Mouse (Mus musculus): ENCODE measurements at regions not wholly inside any gene's neighbourhood (a gene's known extent, or its start where the extent isn't known, plus 50 kb on each side); places are given as distances from the start of the nearest gene placed in this dataset.

DNA sequence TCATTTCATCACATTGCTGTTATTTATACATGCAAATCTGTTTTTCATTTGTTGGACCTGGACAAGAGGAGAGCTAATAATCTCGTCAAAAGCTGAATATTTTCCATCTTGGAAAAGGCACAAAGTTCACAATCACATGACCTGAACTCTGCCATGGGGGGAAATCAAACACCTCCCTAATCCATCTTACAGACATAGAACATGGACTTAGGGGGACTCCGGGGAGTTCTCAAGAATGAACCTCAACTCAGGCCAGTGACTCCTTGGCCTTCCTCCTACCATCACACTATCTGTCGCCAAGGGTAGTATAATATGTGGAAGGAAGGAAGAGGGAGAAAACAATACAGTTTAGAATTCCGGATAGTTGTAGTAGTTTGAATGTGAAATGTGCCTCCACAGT, 602.1 kb downstream of the Ebf1 start:
- WGBS: 88% methylated on average over 4 of the region's 4 CpGs
- Histone ChIP-seq H3K27ac (replicated peaks) (no peak overlapping the region), H3K4me1 (replicated peaks) (no peaks in the 10 kb centered on the region), H3K9me3 (no peaks in the 10 kb centered on the region), H3K4me2 (no peak overlapping the region), H3K9ac (no peak overlapping the region), H3K27me3 (no peaks in the 10 kb centered on the region), H3K36me3 (no peaks in the 10 kb centered on the region), H3K4me3 (no peak overlapping the region)
- ATAC-seq (ENCODE audit: low FRiP score, low read depth): no peak

DNA sequence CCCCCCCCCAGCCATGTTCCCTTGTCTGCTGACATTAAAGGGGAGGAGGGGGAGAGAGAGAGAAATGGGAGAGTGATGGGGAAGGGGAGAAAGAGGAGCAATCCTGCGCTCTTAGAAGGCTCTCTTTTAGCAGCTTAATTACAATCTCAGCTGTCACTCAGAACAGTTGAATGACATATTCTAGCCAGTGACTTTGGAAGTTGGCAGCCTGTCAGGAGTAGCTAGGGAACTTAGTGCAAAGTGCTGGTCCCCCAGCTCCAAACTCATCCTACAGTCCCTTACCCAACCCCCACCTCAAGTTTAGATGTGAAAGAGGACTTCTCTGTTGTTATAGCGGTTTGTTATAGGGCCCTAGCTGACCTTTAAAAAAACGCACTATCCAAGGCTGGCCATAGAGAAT, 604.9 kb downstream of the Ebf1 start:
- Histone ChIP-seq H3K4me2 (no peak overlapping the region), H3K27ac (replicated peaks) (no peak overlapping the region), H3K9ac (no peak overlapping the region), H3K4me1 (replicated peaks) (no peaks in the 10 kb centered on the region), H3K9me3 (no peaks in the 10 kb centered on the region), H3K27me3 (no peaks in the 10 kb centered on the region), H3K36me3 (no peaks in the 10 kb centered on the region), H3K4me3 (no peak overlapping the region)
- 73% methylated on average over 3 of the region's 3 CpGs for WGBS
- no peak for ATAC-seq (ENCODE audit: low FRiP score, low read depth)

DNA sequence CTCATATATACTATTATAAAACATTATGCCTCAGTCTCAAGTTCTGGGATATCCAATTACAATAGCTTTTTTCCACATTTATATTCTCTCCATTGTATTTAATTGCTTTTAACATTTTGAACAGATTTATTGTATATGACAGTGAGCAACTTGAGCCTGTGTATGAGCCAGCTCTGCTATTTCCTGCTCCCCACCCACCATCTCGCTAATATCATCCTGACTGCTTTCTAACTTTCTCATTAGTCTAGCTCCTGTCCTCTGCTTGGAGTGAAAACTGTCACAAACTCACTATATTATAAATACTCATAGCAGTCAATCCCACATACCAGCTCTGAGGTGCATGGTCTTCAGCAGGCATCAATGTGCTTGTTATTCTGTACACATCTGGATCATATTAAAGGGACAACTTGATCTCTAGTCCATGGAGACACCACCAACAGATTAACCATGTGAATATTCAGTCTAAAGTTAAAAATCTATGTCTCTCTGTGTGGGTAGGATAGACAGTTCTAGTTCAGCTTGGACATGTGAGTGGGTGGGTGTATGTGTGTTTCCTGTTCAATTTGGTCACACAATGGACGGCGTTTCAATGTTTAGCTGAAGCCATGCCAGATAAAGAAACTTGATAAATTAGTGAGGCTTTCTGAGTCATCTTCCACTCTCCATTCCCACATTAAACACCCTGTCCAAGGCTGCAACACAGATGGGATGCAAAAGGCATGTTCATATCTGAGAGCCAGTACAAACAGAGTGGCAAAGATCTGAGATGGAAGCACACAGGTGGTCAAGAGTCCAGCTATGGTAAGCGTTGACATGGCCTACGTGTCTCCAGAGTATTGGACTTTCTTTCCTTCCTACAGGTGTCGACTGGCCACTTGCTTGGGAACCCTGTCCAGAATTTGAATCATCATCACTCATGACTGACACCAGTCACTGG, 616.1 kb upstream of the Clint1 start:
- Histone ChIP-seq H3K27me3 (no peaks in the 10 kb centered on the region), H3K9me3 (no peaks in the 10 kb centered on the region), H3K4me2 (no peak overlapping the region), H3K9ac (no peak overlapping the region), H3K36me3 (no peaks in the 10 kb centered on the region), H3K4me3 (no peak overlapping the region), H3K4me1 (replicated peaks) (0 out of 2 replicates have a peak, but pooled peaks cover 4% of the 10 kb centered on the region), H3K27ac (replicated peaks) (no peak overlapping the region)
- 87% methylated on average over 6 of the region's 6 CpGs for WGBS
- no peak for ATAC-seq (ENCODE audit: low FRiP score, low read depth)

DNA sequence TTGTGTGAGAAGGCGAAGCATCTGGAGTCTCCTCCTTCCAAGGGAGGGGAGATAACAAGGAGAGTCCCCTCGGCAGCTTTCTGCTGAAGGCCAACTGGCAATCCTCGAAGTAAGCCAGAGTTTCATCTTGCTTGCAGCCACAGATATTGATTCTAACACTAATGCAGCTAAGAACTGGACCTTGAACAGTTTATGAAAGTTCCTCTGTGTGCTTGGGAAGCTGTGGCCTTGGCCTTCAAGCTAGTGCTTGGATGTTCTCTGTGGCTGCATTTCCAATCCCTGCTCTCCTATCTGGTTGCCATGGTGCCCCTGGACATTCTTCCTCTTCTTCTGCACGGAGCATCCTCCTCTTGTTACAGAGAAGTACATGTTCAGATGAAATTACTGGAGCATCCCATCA, 614.8 kb upstream of the Clint1 start:
- Histone ChIP-seq H3K9me3 (no peaks in the 10 kb centered on the region), H3K4me1 (replicated peaks) (0 out of 2 replicates have a peak, but pooled peaks cover 4% of the 10 kb centered on the region), H3K4me3 (no peak overlapping the region), H3K4me2 (no peak overlapping the region), H3K36me3 (no peaks in the 10 kb centered on the region), H3K9ac (no peak overlapping the region), H3K27ac (replicated peaks) (no peak overlapping the region), H3K27me3 (no peaks in the 10 kb centered on the region)
- WGBS: 73% methylated on average over 4 of the region's 4 CpGs
- ATAC-seq (ENCODE audit: low FRiP score, low read depth): no peak

DNA sequence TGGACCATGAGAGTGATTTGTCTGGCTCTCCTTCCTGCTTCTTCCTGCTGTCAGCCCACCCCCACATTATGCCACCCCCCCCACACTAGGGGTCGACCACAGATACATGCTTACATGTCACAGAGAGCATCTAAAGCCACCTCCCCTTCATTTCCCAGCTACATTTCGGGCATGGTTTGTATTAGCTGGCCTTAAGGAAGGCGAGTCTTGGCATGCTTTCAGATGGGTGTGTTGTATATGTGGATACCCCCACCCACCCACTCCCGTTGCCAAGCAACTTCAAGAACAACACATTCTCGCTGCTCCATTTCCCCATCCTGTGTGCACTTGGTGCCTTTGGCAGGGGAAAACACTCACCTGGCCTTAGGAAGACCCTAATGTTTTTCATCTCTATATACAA, 612.8 kb upstream of the Clint1 start:
- Histone ChIP-seq H3K4me3 (no peak overlapping the region), H3K27me3 (no peaks in the 10 kb centered on the region), H3K36me3 (no peaks in the 10 kb centered on the region), H3K4me2 (no peak overlapping the region), H3K9me3 (no peaks in the 10 kb centered on the region), H3K9ac (no peak overlapping the region), H3K27ac (replicated peaks) (no peak overlapping the region), H3K4me1 (replicated peaks) (0 out of 2 replicates have a peak, but pooled peaks cover 4% of the 10 kb centered on the region)
- no peak for ATAC-seq (ENCODE audit: low FRiP score, low read depth)
- 75% methylated on average over 5 of the region's 5 CpGs for WGBS

DNA sequence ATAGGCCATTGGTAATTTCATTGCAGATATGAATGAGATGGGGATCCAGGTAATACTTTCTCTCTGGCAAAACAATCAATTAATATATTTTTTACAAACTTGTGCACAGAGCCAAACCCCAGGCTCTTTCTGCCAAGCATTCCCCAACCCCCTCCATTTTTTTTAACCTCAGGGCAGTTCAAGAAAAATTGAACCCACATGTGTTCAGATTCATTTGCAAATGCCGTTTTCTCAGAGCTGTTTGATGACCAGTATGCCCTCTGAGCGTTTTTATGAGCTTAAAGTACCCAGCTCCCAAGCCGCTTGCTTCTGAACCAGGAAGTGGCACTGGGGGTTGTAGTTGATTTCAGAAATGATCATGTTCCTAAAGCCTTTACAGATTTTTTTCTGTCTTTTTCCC, 611.4 kb upstream of the Clint1 start:
- H3K36me3 ChIP-seq: no peaks in the 10 kb centered on the region
- no peaks in the 10 kb centered on the region for H3K27me3 ChIP-seq
- H3K9me3 ChIP-seq: no peaks in the 10 kb centered on the region
- ATAC-seq (ENCODE audit: low FRiP score, low read depth): no peak
- H3K9ac ChIP-seq: no peak overlapping the region
- 52% methylated on average over 3 of the region's 3 CpGs for WGBS
- H3K27ac ChIP-seq (replicated peaks): no peak overlapping the region
- H3K4me1 ChIP-seq (replicated peaks): 0 out of 2 replicates have a peak, but pooled peaks cover 4% of the 10 kb centered on the region
- H3K4me3 ChIP-seq: no peak overlapping the region
- H3K4me2 ChIP-seq: no peak overlapping the region

DNA sequence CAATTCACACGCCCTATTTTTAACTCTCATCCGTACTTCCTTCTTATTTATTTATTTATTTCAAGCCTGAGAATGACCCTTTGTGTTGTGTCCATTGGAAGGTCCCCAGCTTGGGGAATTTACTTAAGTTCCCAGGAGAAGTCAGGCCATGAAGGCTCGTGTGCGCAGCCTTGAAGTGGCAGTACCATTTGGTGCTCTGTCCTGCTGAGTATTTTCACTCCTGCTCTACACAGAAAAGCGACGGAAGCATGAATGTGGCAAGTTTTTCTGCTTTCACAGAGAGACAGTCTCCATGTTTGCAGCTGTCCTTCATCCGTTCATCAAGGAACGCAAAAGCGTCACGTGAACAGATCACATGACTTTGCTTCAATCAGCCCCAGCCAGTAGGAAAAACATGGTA, 610.2 kb upstream of the Clint1 start:
- no peak overlapping the region for H3K4me2 ChIP-seq
- no peaks in the 10 kb centered on the region for H3K36me3 ChIP-seq
- H3K27me3 ChIP-seq: no peaks in the 10 kb centered on the region
- no peaks in the 10 kb centered on the region for H3K9me3 ChIP-seq
- H3K4me3 ChIP-seq: no peak overlapping the region
- H3K4me1 ChIP-seq (replicated peaks): 0 out of 2 replicates have a peak, but pooled peaks cover 4% of the 10 kb centered on the region
- H3K9ac ChIP-seq: no peak overlapping the region
- no peak overlapping the region for H3K27ac ChIP-seq (replicated peaks)
- 81% methylated on average over 10 of the region's 10 CpGs for WGBS
- ATAC-seq (ENCODE audit: low FRiP score, low read depth): no peak

DNA sequence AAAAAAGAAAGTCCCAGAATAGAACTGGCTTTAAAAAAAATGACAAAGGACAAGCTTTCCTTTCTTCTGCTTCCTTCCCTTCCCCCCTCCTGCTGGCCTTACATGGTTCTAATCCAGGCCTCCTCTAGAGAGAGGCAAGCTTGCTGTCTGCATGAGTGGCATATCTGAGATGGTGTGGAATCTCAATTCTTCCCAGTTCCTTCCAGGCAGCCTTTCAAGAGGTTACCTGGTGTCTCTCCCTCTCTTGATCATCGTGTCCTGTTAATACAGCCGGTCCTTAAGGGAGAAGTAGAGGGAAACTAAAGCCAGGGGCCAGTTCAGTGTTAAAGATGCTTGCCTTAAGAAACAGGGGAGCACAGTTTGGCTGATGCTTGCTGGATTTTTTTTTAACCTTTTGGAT, 607.1 kb upstream of the Clint1 start:
- Histone ChIP-seq H3K9me3 (no peaks in the 10 kb centered on the region), H3K4me1 (replicated peaks) (0 out of 2 replicates have a peak, but pooled peaks cover 2% of the 10 kb centered on the region), H3K27ac (replicated peaks) (no peak overlapping the region), H3K4me2 (no peak overlapping the region), H3K27me3 (no peaks in the 10 kb centered on the region), H3K4me3 (no peak overlapping the region), H3K36me3 (no peaks in the 10 kb centered on the region), H3K9ac (no peak overlapping the region)
- ATAC-seq (ENCODE audit: low FRiP score, low read depth): no peak
- 82% methylated on average over 2 of the region's 2 CpGs for WGBS

DNA sequence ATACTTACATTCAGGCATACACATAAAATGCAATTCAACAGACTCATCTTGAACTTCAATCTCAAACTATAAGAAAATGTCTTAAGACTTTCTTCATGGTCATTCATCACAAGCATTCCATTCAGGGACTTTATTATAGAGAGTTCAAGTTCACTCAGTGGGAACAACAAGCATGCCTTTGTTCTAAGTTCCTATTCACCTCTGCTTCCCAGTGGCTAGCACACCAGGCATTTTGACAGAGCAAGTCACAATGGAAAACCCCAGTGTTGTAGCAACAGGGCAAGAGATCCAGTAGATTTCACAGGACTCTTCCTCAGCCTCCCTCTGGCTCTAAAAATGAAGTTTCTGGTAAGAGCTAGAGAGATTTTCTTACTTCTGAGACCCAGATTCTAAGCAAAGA, 595.8 kb upstream of the Clint1 start:
- Histone ChIP-seq H3K4me2 (no peak overlapping the region), H3K9me3 (no peaks in the 10 kb centered on the region), H3K4me1 (replicated peaks) (no peaks in the 10 kb centered on the region), H3K36me3 (no peaks in the 10 kb centered on the region), H3K27ac (replicated peaks) (no peak overlapping the region), H3K9ac (no peak overlapping the region), H3K27me3 (no peaks in the 10 kb centered on the region), H3K4me3 (no peak overlapping the region)
- ATAC-seq (ENCODE audit: low FRiP score, low read depth): no peak

DNA sequence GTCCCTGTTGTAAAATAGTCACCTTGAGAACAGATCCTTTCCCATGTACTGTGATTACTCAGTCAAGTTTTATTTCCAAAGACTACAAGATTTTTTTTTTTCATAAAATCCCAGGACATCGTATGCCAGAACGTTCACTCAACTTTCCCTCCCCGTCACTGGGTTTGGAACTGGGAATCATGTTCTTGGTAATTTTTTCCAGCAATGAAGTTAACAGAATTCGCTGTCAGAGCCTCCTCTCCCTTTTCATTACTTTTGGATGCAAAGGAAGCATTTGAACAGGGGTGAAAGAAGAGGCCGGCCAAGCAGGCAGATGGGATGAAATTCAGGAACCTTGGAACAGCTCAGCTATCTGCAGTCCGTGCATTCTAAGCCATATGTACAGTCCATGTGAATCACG, 589.7 kb upstream of the Clint1 start:
- Histone ChIP-seq H3K9me3 (no peaks in the 10 kb centered on the region), H3K9ac (no peak overlapping the region), H3K4me2 (no peak overlapping the region), H3K36me3 (no peaks in the 10 kb centered on the region), H3K27me3 (no peaks in the 10 kb centered on the region), H3K27ac (replicated peaks) (no peak overlapping the region), H3K4me3 (no peak overlapping the region), H3K4me1 (replicated peaks) (no peaks in the 10 kb centered on the region)
- no peak for ATAC-seq (ENCODE audit: low FRiP score, low read depth)
- WGBS: 92% methylated on average over 7 of the region's 7 CpGs

DNA sequence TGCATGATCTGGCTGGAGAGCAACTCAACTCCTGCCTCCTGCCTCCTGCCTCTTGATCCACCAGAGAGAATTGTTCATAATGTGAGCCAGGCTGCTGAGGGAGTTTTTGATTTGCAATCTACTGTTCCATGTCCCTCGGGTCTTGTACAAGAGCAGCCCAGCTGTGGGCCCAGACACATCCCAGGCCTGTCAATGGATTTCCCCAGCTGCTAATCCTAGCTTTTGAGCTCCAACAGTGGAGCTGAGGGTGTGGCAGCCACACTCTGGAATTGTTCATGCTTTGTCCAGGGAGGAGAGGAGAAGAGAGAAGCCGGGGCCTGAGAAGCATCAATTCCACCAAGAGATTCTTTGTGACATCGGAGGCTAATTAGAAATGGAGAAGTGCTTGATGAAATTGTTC, 587.9 kb upstream of the Clint1 start:
- no peak for ATAC-seq (ENCODE audit: low FRiP score, low read depth)
- no peaks in the 10 kb centered on the region for H3K27me3 ChIP-seq
- no peak overlapping the region for H3K9ac ChIP-seq
- H3K27ac ChIP-seq (replicated peaks): no peak overlapping the region
- H3K4me3 ChIP-seq: no peak overlapping the region
- no peaks in the 10 kb centered on the region for H3K9me3 ChIP-seq
- 56% methylated on average over 3 of the region's 3 CpGs for WGBS
- no peak overlapping the region for H3K4me2 ChIP-seq
- no peaks in the 10 kb centered on the region for H3K36me3 ChIP-seq
- no peaks in the 10 kb centered on the region for H3K4me1 ChIP-seq (replicated peaks)

DNA sequence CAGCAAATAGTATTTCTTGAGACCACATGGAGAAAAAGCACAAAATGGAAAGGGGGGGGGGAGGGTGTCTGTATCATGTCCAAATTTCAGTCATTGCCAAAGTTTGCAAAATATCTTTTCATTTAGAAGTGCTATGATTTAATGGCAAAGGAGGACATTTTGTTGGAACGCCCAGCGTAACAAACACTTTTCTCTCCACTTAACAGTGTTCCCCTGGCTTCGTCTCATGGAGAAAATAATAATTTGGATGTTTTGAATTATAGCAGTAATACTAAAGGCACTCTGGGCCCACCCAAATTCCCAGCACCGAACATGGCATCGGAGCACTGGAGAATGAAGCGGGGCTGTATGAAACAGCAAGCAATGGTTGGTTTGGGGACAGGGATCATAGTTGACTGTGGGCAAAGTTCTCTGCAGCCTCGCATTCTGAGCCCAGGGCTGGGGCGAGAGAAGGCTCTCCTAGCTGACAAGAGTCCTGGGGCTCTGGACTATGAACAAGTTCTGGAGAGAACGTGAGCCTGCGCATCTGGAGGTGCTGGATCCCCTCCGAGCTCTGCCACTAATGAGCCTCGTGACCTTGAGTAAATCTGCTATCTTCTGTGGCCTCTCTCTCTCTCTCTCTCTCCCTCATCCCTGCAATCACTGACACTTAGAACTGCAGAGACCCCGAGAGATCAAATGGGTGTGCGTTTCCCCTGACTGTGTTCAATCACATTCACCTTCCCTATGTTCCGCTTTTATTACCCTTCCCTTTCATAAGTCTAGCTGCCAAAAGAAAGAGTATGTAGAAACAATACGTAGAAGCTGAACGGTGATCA, 586.5 kb upstream of the Clint1 start:
- Histone ChIP-seq H3K36me3 (no peaks in the 10 kb centered on the region), H3K4me2 (no peak overlapping the region), H3K27ac (replicated peaks) (no peak overlapping the region), H3K27me3 (no peaks in the 10 kb centered on the region), H3K9ac (no peak overlapping the region), H3K4me3 (no peak overlapping the region), H3K4me1 (replicated peaks) (no peaks in the 10 kb centered on the region), H3K9me3 (no peaks in the 10 kb centered on the region)
- 77% methylated on average over 17 of the region's 17 CpGs for WGBS
- no peak for ATAC-seq (ENCODE audit: low FRiP score, low read depth)

Data from hindbrain, embryonic 15.5 days (tissue).